In genomic region chr5:22344556-22344975, GRCm38 (mm10) we compare ENCODE assay signal across 8 mouse cellular contexts. TPM values are rescaled to one million over a fixed set of nuclear protein-coding genes. Genes with fewer than 3 reads are reported as not detected.
DNase-seq lines count a peak whose midpoint lies in the region; ATAC-seq and TF ChIP-seq lines count a peak whose summit lies in the region.

Reln (minus strand) TSS chr5:22344702.

- peak; percentile 73 for ATAC-seq in embryonic facial prominence, embryonic 15.5 days (ENCODE audit: insufficient number of reproducible peaks, low FRiP score, low TSS enrichment, low read depth)
- ATAC-seq in intestine, embryonic 14.5 days (replicated peaks; ENCODE audit: low FRiP score, low TSS enrichment, low read depth): peak; percentile 73
- peak; percentile 53 for ATAC-seq in liver, embryonic 12.5 days

- WGBS in embryonic facial prominence, embryonic 15.5 days: 0% methylated on average over 52 of the region's 68 CpGs
- WGBS in intestine, embryonic 14.5 days: 0% methylated on average over 35 of the region's 68 CpGs
- 2% methylated on average over 46 of the region's 68 CpGs for WGBS in liver, embryonic 12.5 days (ENCODE audit: insufficient replicate concordance)

- 0 out of 2 replicates have a peak within 1 kb of the TSS, but pooled peaks have one; percentile 23 for H3K9ac ChIP-seq in embryonic facial prominence, embryonic 15.5 days
- H3K9ac ChIP-seq in intestine, embryonic 14.5 days (ENCODE audit: low read length): peak within 1 kb of the TSS; percentile 32
- peak within 1 kb of the TSS; percentile 89 for H3K9ac ChIP-seq in liver, embryonic 12.5 days

- H3K4me1 ChIP-seq in embryonic facial prominence, embryonic 15.5 days: peaks cover 22% of the 10 kb centered on the region
- 0 out of 2 replicates have a peak, but pooled peaks cover 3% of the 10 kb centered on the region for H3K4me1 ChIP-seq in intestine, embryonic 14.5 days (replicated peaks; ENCODE audit: control insufficient read depth, insufficient read depth, low read length)
- peaks cover 54% of the 10 kb centered on the region for H3K4me1 ChIP-seq in liver, embryonic 12.5 days

- DNase-seq in layer of hippocampus, adult 2 months (ENCODE audit: low spot score in 2 of 2): no peak
- no peak for DNase-seq in layer of hippocampus, adult 9-11 months
- DNase-seq in brain, adult 2 months (ENCODE audit: low read depth, low spot score): peak; percentile 84
- DNase-seq in intestine, embryonic 14.5 days (ENCODE audit: low spot score): peak; percentile 61
- DNase-seq in spleen, postnatal 36 days (ENCODE audit: low spot score in 2 of 2): peak; percentile 2 to 6
- no peak for DNase-seq in gastrocnemius, postnatal 10 days

- peaks cover 88% of the 10 kb centered on the region for H3K27me3 ChIP-seq in embryonic facial prominence, embryonic 15.5 days
- H3K27me3 ChIP-seq in intestine, embryonic 14.5 days (replicated peaks; ENCODE audit: control insufficient read depth, insufficient read depth, low read length): peaks cover 93% of the 10 kb centered on the region
- peaks cover 76% of the 10 kb centered on the region for H3K27me3 ChIP-seq in liver, embryonic 12.5 days (replicated peaks)

- H3K36me3 ChIP-seq in embryonic facial prominence, embryonic 15.5 days: no peaks in the 10 kb centered on the region
- H3K36me3 ChIP-seq in intestine, embryonic 14.5 days (ENCODE audit: control insufficient read depth, insufficient read depth, low read length): no peaks in the 10 kb centered on the region
- no peaks in the 10 kb centered on the region for H3K36me3 ChIP-seq in liver, embryonic 12.5 days

- H3K4me3 ChIP-seq in layer of hippocampus, adult 2 months: peak within 1 kb of the TSS; percentile 51
- H3K4me3 ChIP-seq in embryonic facial prominence, embryonic 15.5 days (replicated peaks): peak within 1 kb of the TSS; percentile 50
- H3K4me3 ChIP-seq in intestine, embryonic 14.5 days (ENCODE audit: low read depth, low read length): peak within 1 kb of the TSS; percentile 47
- H3K4me3 ChIP-seq in liver, embryonic 12.5 days: peak within 1 kb of the TSS; percentile 73

- no peak for TF ChIP-seq CTCF in layer of hippocampus, adult 2 months (conservative IDR thresholded peaks at IDR 0.05)

- H3K27ac ChIP-seq in layer of hippocampus, adult 2 months: no peak within 1 kb of the TSS
- no peak within 1 kb of the TSS for H3K27ac ChIP-seq in embryonic facial prominence, embryonic 15.5 days (replicated peaks)
- H3K27ac ChIP-seq in intestine, embryonic 14.5 days (ENCODE audit: low read depth): no peak within 1 kb of the TSS
- peak within 1 kb of the TSS; percentile 85 for H3K27ac ChIP-seq in liver, embryonic 12.5 days

- H3K9me3 ChIP-seq in embryonic facial prominence, embryonic 15.5 days (replicated peaks): no peaks in the 10 kb centered on the region
- H3K9me3 ChIP-seq in intestine, embryonic 14.5 days (ENCODE audit: control insufficient read depth, low read length): no peaks in the 10 kb centered on the region
- no peaks in the 10 kb centered on the region for H3K9me3 ChIP-seq in liver, embryonic 12.5 days (replicated peaks)

- peak within 1 kb of the TSS; percentile 95 for H3K4me2 ChIP-seq in embryonic facial prominence, embryonic 15.5 days (replicated peaks)
- H3K4me2 ChIP-seq in intestine, embryonic 14.5 days (ENCODE audit: low read length): peak within 1 kb of the TSS; percentile 92
- H3K4me2 ChIP-seq in liver, embryonic 12.5 days: peak within 1 kb of the TSS; percentile 97

RNA-seq across cellular contexts. Expression of gene Reln, which starts in this region (rescaled TPM):
- total RNA-seq in layer of hippocampus, adult 2 months (2021): 10 to 100 TPM; 47.1 to 48.7 TPM
- polyA plus RNA-seq in embryonic facial prominence, embryonic 15.5 days (2015; fragmentation: Nextera tagmentation; extraction: Ambion mirVana): 5.1 and 6.0 TPM in 2 replicates
- polyA plus RNA-seq in intestine, embryonic 14.5 days (2014; fragmentation: Nextera tagmentation; extraction: Ambion mirVana): 2.4 and 3.7 TPM in 2 replicates
- polyA plus RNA-seq in liver, embryonic 12.5 days (2016; fragmentation: Nextera tagmentation; extraction: Ambion mirVana): 33.4 and 36.7 TPM in 2 replicates
- total RNA-seq in gastrocnemius, postnatal 10 days (2021): 1 to 10 TPM; 7.0 to 7.3 TPM

Comparison
In these comparisons a context has a peak if more than half of its experiments do, and no peak if none do; other contexts are left out.
1. RNA of gene Reln (total RNA-seq): 47.1 to 48.7 TPM in layer of hippocampus, adult 2 months; 7.0 to 7.3 TPM in gastrocnemius, postnatal 10 days; every median in the first group is over 4 times any median in the second.
2. DNase-seq: peak in brain, adult 2 months (single experiment), intestine, embryonic 14.5 days (single experiment) and spleen, postnatal 36 days (2 of 2); none in layer of hippocampus, adult 2 months (0 of 2), layer of hippocampus, adult 9-11 months (single experiment) and gastrocnemius, postnatal 10 days (single experiment).
3. H3K9ac ChIP-seq: peak in every context shown above with its lines; median percentile 89 in liver, embryonic 12.5 days; 32 in intestine, embryonic 14.5 days; 23 in embryonic facial prominence, embryonic 15.5 days.
4. Peak in every context shown above with its lines, with median percentiles within 50 percentile points of each other: H3K4me3 ChIP-seq, ATAC-seq and H3K4me2 ChIP-seq.